Mouse (Mus musculus) urinary bladder, postnatal 10 days (tissue): ENCODE data around the gene Arfgap3.
"Not testable (repeated sequence)": the region's sequence is repeated elsewhere in the genome, so short reads cannot be mapped to it uniquely, and the experiment has no call there.

Experiments
- DNase-seq: peaks from one replicate; pipeline ENCODE4 v3.0.0; 2022; ENCODE audit warnings: low spot score

Gene Arfgap3

DNA sequence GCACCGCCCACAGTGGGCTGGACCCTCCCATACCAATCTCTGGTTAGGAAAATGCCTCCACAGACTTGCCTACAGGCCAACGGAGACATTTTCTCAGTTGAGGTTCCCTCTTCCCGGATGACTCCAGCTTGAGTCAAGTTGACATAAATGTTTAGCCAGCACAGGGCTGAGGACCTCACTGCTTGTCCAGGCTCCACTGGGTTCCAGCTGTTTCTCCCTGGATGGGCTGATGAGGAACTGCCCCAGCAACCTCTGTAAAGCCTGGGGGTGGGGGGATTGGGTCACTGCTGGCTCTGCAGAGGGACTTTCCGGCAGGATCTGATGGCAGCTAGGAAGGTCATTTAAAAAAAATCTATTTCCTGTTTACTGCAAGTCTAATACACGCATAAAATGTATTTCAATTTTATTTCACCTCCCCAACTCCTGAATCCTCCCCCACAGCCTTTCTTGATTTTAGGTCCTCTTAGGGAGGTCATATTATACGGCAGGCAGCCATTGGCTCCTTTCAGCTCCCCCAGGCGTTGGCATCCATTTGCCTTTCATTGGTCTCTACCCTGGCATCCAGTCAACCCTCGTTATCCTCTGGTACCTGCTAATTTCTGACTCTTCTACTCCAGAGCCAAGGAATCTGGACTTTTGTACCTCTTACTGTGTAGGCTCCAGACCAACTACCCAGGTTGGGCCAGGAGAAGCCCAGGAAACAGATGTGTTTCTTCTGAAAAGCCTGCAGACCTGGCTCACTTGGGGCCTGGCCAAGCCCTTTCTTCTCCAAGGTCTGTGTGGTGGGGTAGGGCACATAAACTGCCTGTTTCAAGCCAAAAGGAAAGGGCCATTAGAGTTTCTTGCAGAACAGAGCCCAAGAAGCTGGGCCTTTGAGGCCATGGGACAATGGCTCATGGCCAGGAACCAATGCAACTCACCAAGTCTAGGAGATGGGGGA lies 56.1 kb downstream of the Arfgap3 start:
- no peak for DNase-seq

DNA sequence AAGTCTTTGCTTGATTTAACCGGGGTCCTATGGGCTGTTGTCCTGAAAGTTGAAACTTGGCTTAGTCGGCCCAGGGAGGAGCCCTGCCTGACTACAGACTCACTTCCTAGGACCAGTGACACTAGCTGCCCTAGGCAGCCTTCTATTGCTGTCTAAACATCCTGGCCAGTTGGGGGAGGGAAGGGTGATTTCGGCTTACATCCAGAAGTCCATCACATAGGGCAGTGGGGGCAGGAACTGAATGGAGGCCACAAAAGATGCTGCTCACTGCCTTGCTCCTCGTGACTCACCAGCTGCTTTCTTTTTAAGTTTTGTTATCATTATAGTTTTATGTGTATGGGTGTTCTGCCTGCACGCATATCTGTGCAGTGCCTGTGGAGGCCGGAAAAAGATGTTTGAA lies 56.9 kb downstream of the Arfgap3 start:
- no peak for DNase-seq

DNA sequence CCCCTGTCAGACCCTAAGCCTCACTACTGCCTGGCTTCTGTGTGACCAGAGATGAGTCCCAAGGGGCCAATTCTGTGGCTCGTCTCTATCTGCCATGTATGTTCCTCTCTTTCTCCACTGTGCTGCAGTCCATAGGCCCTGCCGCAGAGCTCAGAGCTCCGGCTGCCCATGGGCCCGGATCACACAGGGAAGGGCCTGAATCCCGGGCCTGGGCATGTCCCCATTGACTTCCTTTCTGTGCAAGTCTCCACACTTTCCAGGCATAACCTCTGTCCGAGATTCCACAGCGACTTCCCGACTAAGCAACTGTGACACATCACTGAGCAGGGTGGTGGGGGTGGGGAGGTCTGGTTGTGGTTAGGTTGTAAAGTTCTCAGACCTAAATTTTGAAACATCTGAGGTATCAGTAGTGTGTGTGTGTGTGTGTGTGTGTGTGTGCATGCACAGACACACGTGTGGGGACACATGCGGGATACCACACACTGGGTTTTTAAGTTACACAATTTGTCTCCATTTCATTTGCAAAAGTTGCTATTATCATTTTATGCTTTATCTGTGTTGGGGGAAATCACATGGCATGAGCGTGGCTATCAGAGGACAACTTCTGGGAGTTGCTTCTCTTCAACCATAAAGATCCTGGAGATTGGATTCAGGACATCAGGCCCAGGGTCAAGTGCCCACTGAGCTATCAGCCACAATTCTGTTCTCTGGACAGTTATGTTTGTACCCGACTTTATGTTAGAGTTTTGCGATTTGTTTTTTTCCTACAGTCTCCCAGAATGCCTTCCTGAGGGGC lies 57.6 kb downstream of the Arfgap3 start:
- DNase-seq: no peak

DNA sequence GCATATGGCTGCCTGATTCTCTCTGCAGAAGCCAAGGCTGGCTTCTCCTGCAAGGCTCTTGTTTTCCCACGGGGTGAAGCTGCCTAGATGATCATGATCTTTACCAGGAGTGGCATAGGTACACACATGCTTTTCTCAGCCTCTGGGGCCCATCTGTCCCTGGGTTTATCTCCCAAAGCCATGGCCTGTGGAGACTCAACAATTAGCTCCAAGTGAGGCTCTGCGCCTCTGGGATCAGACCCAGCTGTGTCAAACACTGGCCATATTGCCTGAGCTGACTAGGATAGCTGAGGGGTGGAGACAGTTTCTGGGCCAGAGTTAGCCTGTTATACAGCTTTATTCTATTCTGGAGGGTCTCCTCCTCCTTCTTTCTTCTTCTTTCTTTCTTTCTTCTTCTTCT lies 59.1 kb downstream of the Arfgap3 start:
- DNase-seq: no peak

DNA sequence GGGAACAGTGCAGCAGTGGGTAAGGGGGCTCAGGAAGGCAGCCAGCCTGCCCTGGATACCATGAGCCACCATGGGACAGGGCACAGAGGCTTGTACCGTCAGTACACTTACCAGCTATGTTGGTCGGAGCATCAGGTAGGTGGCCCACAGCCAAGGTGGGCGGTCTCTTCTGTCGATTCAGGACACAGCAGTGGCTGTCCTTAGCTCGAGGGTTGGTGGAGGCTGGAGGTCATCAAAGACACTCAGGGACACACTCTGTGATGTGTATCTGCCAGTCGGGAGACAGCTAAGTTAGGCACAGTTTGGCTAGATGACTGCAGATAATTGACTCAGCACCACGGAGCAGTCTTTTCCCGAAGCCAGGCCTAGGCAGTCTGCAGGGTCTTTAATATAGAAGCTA lies 65.2 kb downstream of the Arfgap3 start:
- no peak for DNase-seq

DNA sequence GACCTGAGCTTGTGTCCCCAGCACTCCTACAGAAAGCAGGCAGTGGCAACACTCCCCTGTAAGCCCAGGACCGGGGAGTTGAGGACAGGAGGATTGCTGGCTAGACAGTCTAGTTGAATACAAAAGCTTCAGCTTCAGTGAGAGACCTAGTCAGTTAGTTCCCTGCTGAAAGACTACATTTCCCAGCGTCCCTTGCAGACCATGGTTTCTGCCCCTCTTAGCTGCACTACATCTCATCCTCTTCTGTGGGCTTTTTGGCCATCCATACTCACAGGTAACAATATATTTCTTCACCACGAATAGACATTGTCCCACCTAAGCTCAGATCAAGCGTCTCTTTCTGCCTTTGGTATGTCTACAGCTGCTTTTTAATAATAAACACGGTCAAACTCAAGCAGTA lies 67.7 kb downstream of the Arfgap3 start:
- DNase-seq: no peak

DNA sequence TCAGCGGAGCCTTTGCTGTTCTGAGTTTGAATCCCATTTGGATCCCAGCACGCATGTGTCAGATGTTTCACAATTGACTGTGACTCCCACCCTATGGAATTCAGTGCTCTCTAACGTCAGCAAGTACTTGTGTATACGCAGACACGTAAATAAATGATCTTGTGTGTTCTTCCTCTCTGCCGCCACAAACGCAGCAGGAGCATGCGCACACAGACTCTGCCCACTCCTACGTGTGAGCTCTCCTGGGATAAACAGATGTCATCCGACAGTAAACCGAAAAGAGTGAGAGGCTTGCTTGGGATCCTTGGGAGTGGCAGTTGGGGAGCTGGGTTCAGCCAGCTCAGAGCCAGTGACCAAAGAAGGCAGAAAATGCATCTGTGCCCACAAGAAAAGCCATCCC lies 68.7 kb downstream of the Arfgap3 start:
- no peak for DNase-seq

DNA sequence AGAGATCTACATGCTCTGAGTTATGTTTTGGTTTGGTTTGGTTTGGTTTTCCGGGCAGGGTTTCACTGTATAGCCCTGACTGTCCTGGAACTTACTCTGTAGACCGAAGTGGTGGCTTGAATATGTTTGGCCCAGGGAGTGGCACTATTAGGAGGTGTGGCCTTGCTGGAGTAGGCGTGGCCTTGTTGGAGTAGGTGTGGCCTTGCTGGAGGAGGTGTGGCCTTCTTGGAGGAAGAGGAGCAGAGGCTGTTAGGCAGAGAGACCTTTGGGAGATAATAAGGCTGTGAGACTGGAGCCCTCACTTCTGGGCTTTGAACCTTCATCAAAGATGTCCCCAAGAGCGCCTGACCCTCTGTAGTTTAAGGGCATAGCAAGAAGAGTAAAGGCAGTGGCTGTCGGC lies 71.5 kb downstream of the Arfgap3 start:
- DNase-seq: no peak

DNA sequence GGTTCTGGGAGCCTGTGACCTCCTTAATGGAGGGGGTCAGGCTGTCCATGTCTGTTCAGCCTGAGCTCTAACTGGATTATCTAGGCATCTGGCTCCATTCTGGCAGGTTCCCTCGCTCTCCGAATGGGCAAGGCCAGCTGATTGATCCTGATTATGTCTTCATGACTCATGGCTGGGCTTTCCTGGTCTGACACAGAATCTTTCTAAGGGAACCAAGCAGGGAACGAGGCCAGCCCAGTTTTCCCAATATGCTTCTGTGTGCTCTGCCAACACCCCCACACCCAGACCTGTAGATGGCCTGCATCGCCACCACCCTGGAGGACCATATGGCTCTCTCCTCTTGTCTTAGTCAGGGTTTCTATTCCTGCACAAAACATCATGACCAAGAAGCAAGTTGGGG lies 72.6 kb downstream of the Arfgap3 start:
- DNase-seq: no peak

DNA sequence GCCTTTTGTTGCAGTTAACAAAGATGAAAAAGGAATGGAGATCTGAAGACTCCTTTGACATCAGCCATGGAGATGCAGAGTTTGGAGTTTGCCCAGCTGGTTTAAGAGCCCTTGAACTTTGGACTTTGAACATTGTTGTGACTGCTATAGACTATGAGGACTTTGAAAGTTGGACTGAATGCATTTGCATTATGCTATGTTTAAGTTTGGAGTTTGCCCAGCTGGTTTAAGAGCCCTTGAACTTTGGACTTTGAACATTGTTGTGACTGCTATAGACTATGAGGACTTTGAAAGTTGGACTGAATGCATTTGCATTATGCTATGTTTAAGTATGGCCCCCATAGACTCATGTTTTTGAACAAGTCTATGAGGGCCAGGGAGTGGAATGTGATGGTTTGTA lies 75.8 kb downstream of the Arfgap3 start:
- not testable (repeated sequence) for DNase-seq

DNA sequence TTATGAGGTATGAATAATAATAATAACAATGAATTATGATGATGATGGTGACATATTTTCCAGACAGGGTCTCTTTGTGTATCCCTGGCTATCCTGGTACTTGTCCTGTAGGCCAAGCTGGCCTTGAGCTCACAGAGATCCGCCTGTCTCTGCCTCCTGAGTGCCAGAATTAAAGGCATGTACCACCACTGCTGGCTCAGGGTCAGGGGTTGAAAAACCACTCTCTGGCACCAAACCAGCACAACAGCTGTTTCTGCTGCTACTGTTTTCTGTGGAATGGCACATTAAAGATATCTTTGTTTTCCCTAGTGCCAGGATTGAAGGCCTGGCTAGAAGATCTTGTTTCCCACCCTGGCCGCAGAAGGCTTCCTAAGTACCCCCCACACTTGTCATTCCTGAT lies 77.0 kb downstream of the Arfgap3 start:
- DNase-seq: no peak

DNA sequence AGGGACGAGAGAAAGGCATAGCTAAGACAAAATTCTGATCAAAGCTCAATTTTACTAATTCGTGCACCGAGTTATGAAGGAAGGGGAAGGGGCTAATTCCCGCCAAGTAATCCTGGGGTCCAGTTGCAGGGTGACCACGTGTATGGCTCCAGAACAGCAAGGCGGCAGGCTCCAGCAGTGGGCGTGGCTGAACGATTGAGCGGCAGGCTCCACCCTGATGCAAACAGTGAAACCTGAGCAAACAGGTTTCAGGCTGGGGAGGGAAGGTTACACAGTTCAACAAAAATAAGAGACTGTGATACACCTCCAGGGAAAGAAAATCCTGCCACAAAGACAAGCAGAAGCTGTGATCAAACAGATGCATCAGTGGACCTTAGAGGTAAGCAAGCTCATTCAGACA lies 78.8 kb downstream of the Arfgap3 start:
- DNase-seq: not testable (repeated sequence)

DNA sequence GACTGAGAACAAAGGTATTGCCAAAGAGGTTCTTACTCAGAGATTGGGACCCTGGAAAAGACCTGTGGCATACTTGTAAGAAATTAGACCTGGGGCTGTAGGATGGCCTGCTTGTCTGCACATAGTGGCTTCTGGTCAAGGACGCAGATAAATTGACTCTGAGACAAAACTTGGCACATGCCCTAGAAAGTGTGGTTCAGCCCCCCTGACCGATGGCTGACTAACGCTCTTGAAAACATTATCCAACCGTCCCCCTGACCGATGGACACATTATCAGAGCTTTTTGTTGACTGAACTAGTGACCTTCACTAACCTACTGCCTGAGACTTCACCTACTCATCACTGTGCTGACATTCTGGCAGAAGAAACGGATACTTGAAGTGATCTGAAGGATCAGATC lies 80.1 kb downstream of the Arfgap3 start:
- not testable (repeated sequence) for DNase-seq

DNA sequence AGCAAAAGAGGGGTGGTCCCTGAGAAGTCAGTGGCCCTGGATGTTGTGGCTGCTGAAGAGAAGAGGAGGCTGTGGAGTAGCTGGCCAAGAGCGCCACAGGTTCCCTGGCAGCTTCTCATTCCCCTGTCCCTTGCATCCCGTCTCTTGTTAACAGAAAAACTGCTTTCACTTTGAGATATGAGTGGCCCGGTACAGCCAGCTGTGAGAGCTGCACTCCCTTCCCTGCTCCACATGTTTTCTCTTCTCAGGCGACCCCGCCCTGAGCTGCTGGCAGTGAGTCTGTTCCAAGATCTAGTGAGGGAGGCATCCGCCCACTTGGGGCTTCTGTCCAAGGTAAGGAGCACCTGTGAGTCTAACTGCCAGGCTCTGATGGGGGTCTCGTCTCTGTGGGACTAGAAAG lies 81.6 kb downstream of the Arfgap3 start:
- not testable (repeated sequence) for DNase-seq

DNA sequence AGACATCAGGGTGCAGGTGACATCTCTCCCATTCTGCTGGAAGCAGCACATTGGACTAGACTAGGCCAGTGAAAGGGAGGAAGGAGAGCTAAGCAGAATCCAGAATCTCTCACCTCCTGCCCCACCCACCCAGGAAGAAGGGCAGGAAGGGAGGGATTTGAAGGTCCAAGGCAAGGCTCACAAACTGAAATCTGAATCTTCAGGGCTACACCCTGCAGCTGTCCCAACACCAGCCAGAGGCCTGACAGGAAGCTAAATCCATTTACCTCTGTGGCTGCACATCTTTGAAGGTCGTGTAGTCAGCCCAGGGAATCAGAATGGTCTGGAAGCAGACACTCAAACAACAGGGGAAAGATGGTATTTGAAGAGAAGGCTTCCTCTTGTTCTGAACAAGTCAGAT lies 84.8 kb downstream of the Arfgap3 start:
- DNase-seq: no peak

DNA sequence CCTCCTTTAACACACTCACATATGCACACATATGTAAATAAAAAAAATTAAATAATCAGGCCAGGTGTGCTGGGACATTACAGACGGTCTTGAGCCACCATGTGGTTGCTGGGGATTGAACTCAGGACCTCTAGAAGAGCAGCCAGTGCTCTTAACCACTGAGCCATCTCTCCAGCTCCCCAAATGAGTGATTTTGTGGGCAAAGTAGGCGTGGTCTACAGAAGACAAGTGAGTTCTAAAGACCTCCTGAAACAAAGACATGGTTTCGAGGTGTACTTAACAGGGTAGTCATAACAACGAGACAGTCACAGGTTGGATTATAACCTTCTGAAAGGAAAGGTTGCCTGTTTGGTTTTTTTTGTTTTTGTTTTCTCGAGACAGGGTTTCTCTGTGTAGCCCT lies 86.6 kb downstream of the Arfgap3 start:
- DNase-seq: no peak

DNA sequence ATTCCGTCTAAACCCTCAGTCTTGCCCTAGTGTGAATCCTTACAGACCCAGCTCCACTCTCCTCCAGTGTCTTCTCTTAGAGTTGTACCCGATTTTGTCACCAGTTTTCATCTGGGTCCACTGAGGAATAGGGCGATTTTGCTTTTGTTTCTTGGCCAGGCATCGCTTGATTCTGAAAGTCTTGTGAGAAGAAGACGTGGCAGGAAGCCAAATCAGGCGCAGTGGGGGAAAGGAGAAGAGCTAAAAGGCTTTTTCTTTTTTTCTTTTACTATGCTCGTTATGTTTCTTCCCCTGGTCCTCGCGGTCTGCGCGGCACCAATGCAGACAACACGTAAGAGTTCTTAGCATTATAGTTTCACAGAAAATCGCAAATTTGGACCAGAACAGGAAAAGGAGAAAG lies 92.1 kb downstream of the Arfgap3 start:
- DNase-seq: no peak

DNA sequence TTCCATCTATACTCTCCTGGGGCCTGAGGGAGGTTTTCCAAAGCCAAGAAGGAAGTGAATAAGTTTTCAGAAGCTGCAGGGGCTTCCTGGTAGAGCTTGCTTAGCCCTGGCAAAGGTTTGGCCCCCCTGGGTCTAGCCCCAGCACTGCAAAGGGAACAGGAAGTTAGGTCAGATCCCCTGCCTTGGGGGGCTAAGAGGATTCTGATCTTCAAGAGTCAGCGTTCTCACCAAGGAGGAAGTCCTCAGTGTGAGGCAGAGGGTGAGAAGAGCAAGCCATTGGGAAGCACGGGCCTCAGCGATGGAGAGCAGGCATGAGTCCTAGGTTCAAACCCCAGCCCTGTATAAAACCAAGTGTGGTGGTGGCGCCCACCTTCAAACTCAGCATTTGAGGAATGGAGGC lies 93.6 kb downstream of the Arfgap3 start:
- DNase-seq: no peak

DNA sequence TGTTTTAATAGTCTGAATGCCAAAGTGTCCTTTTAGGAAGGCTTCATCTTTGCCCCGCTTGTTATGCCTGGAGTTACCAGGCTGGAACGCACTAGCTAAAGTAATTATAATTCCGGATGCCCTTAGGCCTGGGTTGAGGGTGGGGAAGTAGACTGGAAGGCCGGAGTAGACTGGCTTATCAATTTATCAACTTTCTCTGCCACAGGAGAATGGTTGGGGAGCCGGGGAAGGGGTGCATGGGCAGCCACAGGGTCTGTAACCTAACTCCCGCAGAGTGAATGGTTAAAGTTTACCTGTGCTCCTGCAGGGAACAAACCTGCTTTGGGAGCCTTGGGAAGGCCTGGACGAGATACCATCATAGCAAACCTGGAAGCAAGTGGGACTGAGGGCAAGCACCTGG lies 94.1 kb downstream of the Arfgap3 start:
- DNase-seq: no peak

DNA sequence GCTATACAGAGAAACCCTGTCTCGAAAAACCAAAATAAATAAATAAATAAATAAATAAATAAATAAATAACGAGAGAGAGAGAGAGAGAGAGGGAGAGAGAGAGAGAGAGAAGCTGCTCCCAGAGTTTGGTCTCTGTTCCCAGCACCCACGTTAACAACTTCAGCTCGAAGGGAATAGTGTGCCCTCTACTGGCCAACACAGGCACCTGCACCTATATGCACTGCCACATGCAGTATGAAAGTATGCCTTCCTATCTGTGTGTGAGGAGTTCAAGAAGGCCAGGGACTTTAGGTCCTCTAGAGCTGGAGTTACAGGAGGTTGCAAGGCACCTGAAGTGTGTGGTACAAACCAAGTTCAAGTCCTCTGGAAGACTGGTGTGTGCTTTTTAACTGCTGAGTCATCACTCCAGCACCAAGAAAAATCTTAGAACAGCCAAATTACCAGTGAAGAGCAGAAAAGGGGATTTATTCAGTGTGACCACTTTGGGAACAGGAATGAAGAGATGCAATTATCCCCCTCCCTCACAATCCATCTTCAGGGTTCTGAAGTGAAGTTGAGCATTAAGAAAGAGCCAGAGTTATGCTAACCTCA lies 94.8 kb downstream of the Arfgap3 start:
- no peak for DNase-seq

DNA sequence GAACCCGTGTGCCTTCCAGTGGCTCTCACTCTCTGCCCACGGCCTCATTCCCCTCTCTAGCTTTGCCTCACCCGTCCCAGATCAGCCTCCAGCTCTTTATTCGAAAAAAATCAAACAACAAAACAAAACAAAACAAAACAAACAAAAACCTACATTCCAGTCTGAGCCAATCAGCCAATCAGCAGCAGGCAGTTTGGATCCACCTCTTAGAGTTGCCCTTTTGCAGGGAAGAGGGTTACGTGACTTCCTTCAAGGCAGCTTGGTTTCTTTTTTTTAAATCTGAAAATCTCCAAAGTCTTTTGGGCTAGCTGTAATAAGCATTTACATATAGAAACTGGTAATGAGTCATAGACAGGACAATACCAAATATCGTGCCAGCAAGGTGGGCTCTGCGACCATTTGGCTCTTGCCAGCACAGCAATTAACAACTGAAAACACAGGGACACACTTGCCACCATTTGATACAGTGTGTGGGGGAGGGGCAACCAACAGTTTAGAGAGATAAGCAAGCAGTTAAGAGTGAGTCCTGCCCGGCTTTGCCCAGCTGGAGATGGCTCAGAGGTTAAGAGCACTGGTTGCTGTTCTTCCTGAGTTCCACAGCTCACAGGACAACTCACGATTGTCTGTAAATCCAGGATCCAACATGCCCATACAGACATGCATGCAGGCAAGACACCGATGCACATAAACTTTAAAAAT lies 95.5 kb downstream of the Arfgap3 start:
- DNase-seq: no peak

DNA sequence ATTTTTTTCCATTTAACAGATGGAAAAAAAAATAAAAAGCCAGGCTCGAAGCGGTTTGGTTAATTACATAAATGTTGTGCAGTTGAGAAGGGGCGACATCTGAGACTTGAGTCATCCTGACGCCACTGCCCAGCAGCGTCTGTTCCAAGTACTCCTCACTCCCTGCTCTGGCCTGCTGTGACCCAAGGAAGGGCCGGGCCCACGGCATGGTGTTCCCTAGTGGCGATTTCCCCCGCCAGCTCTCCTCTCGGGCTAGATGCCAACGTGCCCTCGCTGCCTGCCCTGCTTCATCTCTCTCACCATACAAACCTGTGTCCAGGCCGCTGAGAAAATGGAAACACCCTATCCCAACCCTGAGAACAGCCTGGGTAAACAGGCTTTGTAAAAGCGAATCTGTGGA lies 98.0 kb downstream of the Arfgap3 start:
- no peak for DNase-seq
